In the genomic region with DNA sequence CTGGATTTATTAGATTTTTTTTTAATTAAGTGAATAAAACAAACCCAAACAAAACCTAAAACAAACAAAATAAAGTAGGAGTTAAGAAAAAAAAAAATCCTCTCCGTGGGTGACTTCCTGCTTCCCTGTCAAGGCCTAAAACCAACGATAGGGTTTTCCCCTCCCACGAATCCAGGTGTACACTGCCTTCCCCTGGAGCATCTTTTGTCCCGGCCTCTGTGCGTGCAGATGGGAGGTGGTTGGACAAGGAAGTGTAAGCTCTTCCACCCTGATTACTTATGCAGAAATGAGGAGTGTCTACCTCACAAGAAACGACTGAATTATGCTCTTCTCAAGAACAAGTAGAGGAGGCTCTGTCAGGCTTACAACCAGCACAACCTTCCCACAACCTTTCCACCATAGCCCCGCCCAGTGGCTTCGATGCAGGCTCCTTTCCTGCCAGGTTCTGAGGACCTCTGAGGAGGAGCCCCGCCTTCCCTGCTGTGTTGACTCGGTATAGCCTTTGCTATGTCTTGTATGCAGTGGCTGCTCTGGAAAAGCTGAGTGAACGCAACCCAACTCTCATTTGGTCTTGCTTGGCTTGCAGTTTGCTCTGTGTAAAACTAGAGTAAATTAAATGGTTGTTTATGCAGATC, we compare ENCODE assay signal across 9 mouse cellular contexts. TPM values are rescaled to one million over a fixed set of nuclear protein-coding genes. Genes with fewer than 3 reads are reported as not detected.
A peak's percentile ranks its signal among the peaks of the same experiment; 100 is the strongest.
DNase-seq lines count a peak whose midpoint lies in the region; ATAC-seq lines count a peak whose summit lies in the region.
"Had no signal": no experiment of that assay in that cellular context is flagged by ENCODE, and none has a peak within 500 bp of the region (broad histone marks: within the 10 kb centered on the region; RNA-seq: fewer than 3 reads in every experiment).

No protein-coding gene starts in this region.

- H3K27me3 ChIP-seq in heart, embryonic 10.5 days (ENCODE audit: insufficient read depth, poor library complexity, severe bottlenecking) = no peaks in the 10 kb centered on the region
- no peaks in the 10 kb centered on the region for H3K27me3 ChIP-seq in heart, embryonic 15.5 days
- peaks cover 7% of the 10 kb centered on the region; the same call in 1 of the 2 replicates for H3K27me3 ChIP-seq in liver, embryonic 12.5 days (replicated peaks)
- H3K27me3 ChIP-seq in neural tube, embryonic 15.5 days (replicated peaks) = no peaks in the 10 kb centered on the region

- WGBS in heart, embryonic 10.5 days = 13% methylated on average over 11 of the region's 11 CpGs
- 15% methylated on average over 11 of the region's 11 CpGs for WGBS in heart, embryonic 15.5 days
- 12% methylated on average over 11 of the region's 11 CpGs for WGBS in liver, embryonic 12.5 days (ENCODE audit: insufficient replicate concordance)
- WGBS in neural tube, embryonic 15.5 days = 12% methylated on average over 11 of the region's 11 CpGs

- peak overlapping the region; percentile 60 for H3K4me2 ChIP-seq in heart, embryonic 15.5 days
- peak overlapping the region; percentile 49 for H3K4me2 ChIP-seq in liver, embryonic 12.5 days
- H3K4me2 ChIP-seq in neural tube, embryonic 15.5 days = peak overlapping the region; percentile 50

- H3K4me1 ChIP-seq in heart, embryonic 10.5 days = peaks cover 24% of the 10 kb centered on the region
- H3K4me1 ChIP-seq in heart, embryonic 15.5 days (replicated peaks) = peaks cover 15% of the 10 kb centered on the region
- H3K4me1 ChIP-seq in liver, embryonic 12.5 days = peaks cover 11% of the 10 kb centered on the region
- peaks cover 22% of the 10 kb centered on the region for H3K4me1 ChIP-seq in neural tube, embryonic 15.5 days

- no peak for DNase-seq in heart, embryonic 10.5 days (ENCODE audit: low spot score)
- no peak for DNase-seq in heart, adult 9 months (ENCODE audit: low spot score in 2 of 2)
- peak; percentile 38 for DNase-seq in MN1 (ENCODE audit: low spot score)
- no peak for DNase-seq in layer of hippocampus, adult 9-10 months (ENCODE audit: low spot score)
- DNase-seq in adrenal gland, adult 2 months = no peak

- no peak overlapping the region for H3K9ac ChIP-seq in heart, embryonic 15.5 days
- H3K9ac ChIP-seq in liver, embryonic 12.5 days = no peak overlapping the region
- H3K9ac ChIP-seq in neural tube, embryonic 15.5 days (replicated peaks) = no peak overlapping the region

- H3K27ac ChIP-seq in heart, embryonic 10.5 days = peak overlapping the region; percentile 70; the same call in 1 of the 2 replicates
- H3K27ac ChIP-seq in heart, embryonic 15.5 days = no peak overlapping the region
- H3K27ac ChIP-seq in liver, embryonic 12.5 days = no peak overlapping the region
- H3K27ac ChIP-seq in neural tube, embryonic 15.5 days (replicated peaks) = peak overlapping the region; percentile 65

- peak overlapping the region; percentile 54 for H3K4me3 ChIP-seq in heart, embryonic 10.5 days
- peak overlapping the region; percentile 37 for H3K4me3 ChIP-seq in heart, embryonic 15.5 days
- peak overlapping the region; percentile 35 for H3K4me3 ChIP-seq in liver, embryonic 12.5 days
- 0 out of 2 replicates have a peak overlapping the region, but pooled peaks have one; percentile 8 for H3K4me3 ChIP-seq in neural tube, embryonic 15.5 days (replicated peaks)

- no peak for ATAC-seq in heart, embryonic 15.5 days (replicated peaks; ENCODE audit: insufficient number of reproducible peaks, insufficient read depth, low FRiP score, low read depth)
- ATAC-seq in liver, embryonic 12.5 days = no peak
- peak; percentile 70 for ATAC-seq in neural tube, embryonic 15.5 days (ENCODE audit: low FRiP score)

- no peaks in the 10 kb centered on the region for H3K9me3 ChIP-seq in heart, embryonic 10.5 days
- no peaks in the 10 kb centered on the region for H3K9me3 ChIP-seq in heart, embryonic 15.5 days (replicated peaks)
- H3K9me3 ChIP-seq in liver, embryonic 12.5 days (replicated peaks) = no peaks in the 10 kb centered on the region
- H3K9me3 ChIP-seq in neural tube, embryonic 15.5 days (replicated peaks) = no peaks in the 10 kb centered on the region

- no peaks in the 10 kb centered on the region for H3K36me3 ChIP-seq in heart, embryonic 10.5 days
- H3K36me3 ChIP-seq in heart, embryonic 15.5 days = no peaks in the 10 kb centered on the region
- no peaks in the 10 kb centered on the region for H3K36me3 ChIP-seq in liver, embryonic 12.5 days
- no peaks in the 10 kb centered on the region for H3K36me3 ChIP-seq in neural tube, embryonic 15.5 days

RNA-seq across cellular contexts. Expression of a gene that starts 5.2 kb away (rescaled TPM):
- polyA plus RNA-seq in heart, embryonic 10.5 days (2016; fragmentation: Nextera tagmentation; extraction: Ambion mirVana) = not detected in 2 replicates
- polyA plus RNA-seq in heart, embryonic 15.5 days (2015; fragmentation: Nextera tagmentation; extraction: Ambion mirVana) = 0.06 TPM in 1 of 2 replicates, not detected in the other
- not detected in 2 replicates for polyA plus RNA-seq in liver, embryonic 12.5 days (2016; fragmentation: Nextera tagmentation; extraction: Ambion mirVana)
- polyA plus RNA-seq in neural tube, embryonic 15.5 days (2015; fragmentation: Nextera tagmentation; extraction: Ambion mirVana) = 0.20 and 0.22 TPM in 2 replicates
- not detected for total RNA-seq in adrenal gland, adult 2 months (2021)
- polyA plus RNA-seq in adrenal gland, adult 2 months (2012; rRNA removed) = not detected in 2 replicates
- total RNA-seq: liver, adult 2 months had no signal
- polyA plus RNA-seq: liver, adult 2 months had no signal

RNA-seq across cellular contexts. Expression of a gene that starts 35.2 kb away (rescaled TPM):
- 5.9 and 9.1 TPM in 2 replicates for polyA plus RNA-seq in heart, embryonic 10.5 days (2016; fragmentation: Nextera tagmentation; extraction: Ambion mirVana)
- 6.6 and 10.2 TPM in 2 replicates for polyA plus RNA-seq in heart, embryonic 15.5 days (2015; fragmentation: Nextera tagmentation; extraction: Ambion mirVana)
- 4.0 and 4.4 TPM in 2 replicates for polyA plus RNA-seq in liver, embryonic 12.5 days (2016; fragmentation: Nextera tagmentation; extraction: Ambion mirVana)
- polyA plus RNA-seq in neural tube, embryonic 15.5 days (2015; fragmentation: Nextera tagmentation; extraction: Ambion mirVana) = 9.1 and 10.6 TPM in 2 replicates
- 10 to 100 TPM; 29.7 to 34.2 TPM for total RNA-seq in adrenal gland, adult 2 months (2021)
- polyA plus RNA-seq in adrenal gland, adult 2 months (2012; rRNA removed) = 9.1 and 9.6 TPM in 2 replicates

Comparison
In these comparisons a context has a peak if more than half of its experiments do, and no peak if none do; other contexts are left out.
1. H3K27ac ChIP-seq: peak in heart, embryonic 10.5 days (single experiment) and neural tube, embryonic 15.5 days (single experiment); none in heart, embryonic 15.5 days (single experiment) and liver, embryonic 12.5 days (single experiment).
2. Peak in every context shown above with its lines, with median percentiles within 50 percentile points of each other: H3K4me3 ChIP-seq and H3K4me2 ChIP-seq.